Mouse (Mus musculus) myocyte (in vitro differentiated cells): ENCODE results near the gene Zfp184. TPM values are rescaled to one million over a fixed set of nuclear protein-coding genes. Genes with fewer than 3 reads are reported as not detected.
"Not testable (repeated sequence)": the region's sequence is repeated elsewhere in the genome, so short reads cannot be mapped to it uniquely, and the experiment has no call there.

ENCODE experiments used
- H3K27me3 ChIP-seq: one replicate; pipeline ENCODE4 v1.6.1; 2011; ENCODE audit not compliant: control insufficient read depth, insufficient read depth, insufficient read length
- H3K36me3 ChIP-seq: one replicate; pipeline ENCODE4 v1.6.1; 2011; ENCODE audit not compliant: control insufficient read depth, insufficient read depth
- H3K4me2 ChIP-seq: one replicate; pipeline ENCODE4 v1.6.1; 2011; ENCODE audit warnings: low read depth, control low read depth
- H3K4me3 ChIP-seq: one replicate; pipeline ENCODE4 v1.5.1; 2011; ENCODE audit warnings: mild to moderate bottlenecking, control low read depth, moderate library complexity
- H3K79me2 ChIP-seq: one replicate; pipeline ENCODE4 v1.6.1; 2011; ENCODE audit not compliant: control insufficient read depth, insufficient read depth
- H3ac ChIP-seq: one replicate; pipeline ENCODE4 v1.6.1; 2011; ENCODE audit not compliant: control insufficient read depth, insufficient read length
- CEBPB ChIP-seq: IDR thresholded peaks from 2 replicates; pipeline ENCODE4 v1.6.1; 2011; ENCODE audit warnings: mild to moderate bottlenecking, moderate library complexity; ENCODE audit not compliant: poor library complexity, insufficient read depth, severe bottlenecking
- E2F4 ChIP-seq: IDR thresholded peaks from one replicate; pipeline ENCODE4 v1.6.1; 2011; ENCODE audit warnings: mild to moderate bottlenecking, control low read depth, moderate library complexity; ENCODE audit not compliant: insufficient read depth
- MAX ChIP-seq: IDR thresholded peaks from one replicate; pipeline ENCODE4 v1.6.1; 2011; ENCODE audit warnings: low read depth, mild to moderate bottlenecking, control low read depth
- MYOD1 ChIP-seq, 3 experiments: IDR thresholded peaks; one replicate each; pipeline ENCODE4 v1.6.1; 2011; ENCODE audit warnings: control low read depth in 2 of 3, low read depth in 2 of 3, mild to moderate bottlenecking in 2 of 3, moderate library complexity in 1 of 3; ENCODE audit not compliant: insufficient read length in 2 of 3, control insufficient read depth in 1 of 3
- MYOG ChIP-seq, 3 experiments: IDR thresholded peaks; one replicate each; pipeline ENCODE4 v1.6.1; 2011; ENCODE audit warnings: control low read depth in 2 of 3, low read depth in 2 of 3, mild to moderate bottlenecking in 2 of 3; ENCODE audit not compliant: insufficient read length in 2 of 3, control insufficient read depth in 1 of 3, insufficient read depth in 1 of 3
- POLR2A ChIP-seq: IDR thresholded peaks from one replicate; pipeline ENCODE4 v1.6.1; 2011; ENCODE audit warnings: low read depth, mild to moderate bottlenecking, control low read depth, moderate library complexity; ENCODE audit not compliant: insufficient read length
- POLR2AphosphoS2 ChIP-seq: IDR thresholded peaks from one replicate; pipeline ENCODE4 v1.6.1; 2011; ENCODE audit warnings: low read depth, control low read depth; ENCODE audit not compliant: insufficient read length
- REST ChIP-seq: IDR thresholded peaks from one replicate; pipeline ENCODE4 v1.6.1; 2011; ENCODE audit warnings: mild to moderate bottlenecking, control low read depth, moderate library complexity; ENCODE audit not compliant: insufficient read depth, insufficient read length
- SRF ChIP-seq: IDR thresholded peaks from one replicate; pipeline ENCODE4 v1.6.1; 2011; ENCODE audit warnings: low read depth; ENCODE audit not compliant: control insufficient read depth, insufficient read length
- TCF12 ChIP-seq: IDR thresholded peaks from one replicate; pipeline ENCODE4 v1.6.1; 2011; ENCODE audit warnings: mild to moderate bottlenecking, control low read depth; ENCODE audit not compliant: poor library complexity, insufficient read depth, severe bottlenecking
- TCF3 ChIP-seq: IDR thresholded peaks from one replicate; pipeline ENCODE4 v1.6.1; 2011; ENCODE audit warnings: low read depth, control low read depth; ENCODE audit not compliant: insufficient read length
- USF1 ChIP-seq: IDR thresholded peaks from one replicate; pipeline ENCODE4 v1.6.1; 2011; ENCODE audit warnings: low read depth, mild to moderate bottlenecking, control low read depth, moderate library complexity
- polyA plus RNA-seq: library from polyadenylated mRNA; unstranded; fragments of >200 nt; fragmentation: generic; extraction: Trizol; gene quantifications from one replicate; pipeline ENCODE4 v1.2.1, GENCODE M21; 2012; ENCODE audit warnings: missing spikeins

The Zfp184 gene
- 0.89 TPM for polyA plus RNA-seq

- TF ChIP-seq POLR2A (peak; percentile 46), MAX (no peak), E2F4 (no peak), MYOG (IDR thresholded peaks at IDR 0.05; ENCODE audit: control insufficient read depth in 1 of 3, insufficient read depth in 1 of 3, insufficient read length in 2 of 3, low read depth in 2 of 3) (peak in 2 of 3 experiments; percentile 5 to 8), MYOD1 (IDR thresholded peaks at IDR 0.05; ENCODE audit: control insufficient read depth in 1 of 3, insufficient read length in 2 of 3, low read depth in 2 of 3) (peak in 2 of 3 experiments; percentile 35 to 42)
- H3K4me2 ChIP-seq: peak within 1 kb of the TSS; percentile 91
- H3K79me2 ChIP-seq: no peaks in the 10 kb centered on the region
- peaks cover 3% of the 10 kb centered on the region for H3K36me3 ChIP-seq
- H3K4me3 ChIP-seq: peak within 1 kb of the TSS; percentile 72
- peak within 1 kb of the TSS; percentile 48 for H3ac ChIP-seq
- H3K27me3 ChIP-seq: no peaks in the 10 kb centered on the region
These were observed at the start of gene Zfp184 for GRCm38 (mm10) chr13:21944926-21945740. Zfp184 (plus strand) TSS chr13:21945094.

DNA sequence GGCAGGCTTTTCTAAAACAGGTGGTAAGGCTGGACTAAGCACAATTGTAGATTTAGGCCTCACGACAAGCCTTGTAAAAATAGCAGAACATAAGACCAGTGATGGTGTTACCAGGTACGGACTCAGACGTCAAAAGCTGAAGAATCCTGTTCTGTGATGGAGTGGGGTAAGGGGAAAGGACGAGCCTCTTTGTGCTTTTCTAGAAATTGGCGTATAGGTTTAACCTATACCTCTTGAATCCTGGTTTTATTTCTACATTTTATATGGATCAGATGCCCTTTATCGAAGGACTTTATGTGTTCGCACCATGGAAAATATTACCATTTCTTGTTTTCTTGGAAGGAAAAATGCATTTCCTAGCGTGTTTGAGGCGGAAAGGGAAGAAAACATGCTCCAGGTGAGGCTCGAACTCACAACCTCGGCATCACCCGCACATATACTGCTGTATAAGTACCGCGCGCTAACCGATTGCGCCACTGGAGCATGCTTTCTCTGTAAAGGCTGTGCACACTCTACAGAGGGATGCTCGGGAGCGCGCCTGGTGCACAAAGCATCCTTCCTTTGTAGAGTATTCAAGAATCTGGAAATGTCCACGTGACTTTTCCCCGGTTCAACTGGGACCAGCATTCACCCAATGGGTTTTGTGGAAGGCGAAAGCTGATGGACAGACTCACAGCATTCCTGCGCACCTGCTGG is 48.2 kb upstream of the Zfp184 start:
- no peaks in the 10 kb centered on the region for H3K27me3 ChIP-seq
- peak overlapping the region; percentile 8 for H3K4me3 ChIP-seq

GRCm38 (mm10) chr13:21897245-21897634 is 47.7 kb upstream of the Zfp184 start:
- Histone ChIP-seq H3ac (no peak overlapping the region), H3K4me3 (peak overlapping the region; percentile 8), H3K79me2 (no peaks in the 10 kb centered on the region), H3K36me3 (no peaks in the 10 kb centered on the region), H3K4me2 (peak overlapping the region; percentile 75), H3K27me3 (no peaks in the 10 kb centered on the region)
- TF ChIP-seq CEBPB (no peak), POLR2A (no peak), E2F4 (no peak), REST (no peak), MYOG (IDR thresholded peaks at IDR 0.05; ENCODE audit: control insufficient read depth in 1 of 3, insufficient read depth in 1 of 3, insufficient read length in 2 of 3, low read depth in 2 of 3) (no peak), POLR2AphosphoS2 (no peak), MYOD1 (IDR thresholded peaks at IDR 0.05; ENCODE audit: control insufficient read depth in 1 of 3, insufficient read length in 2 of 3, low read depth in 2 of 3) (no peak), SRF (no peak), USF1 (no peak), TCF3 (no peak), TCF12 (no peak)

More for the DNA sequence above, 48.2 kb upstream of the Zfp184 start:
- peak overlapping the region; percentile 75 for H3K4me2 ChIP-seq
- TF ChIP-seq USF1 (peak; percentile 14), TCF3 (no peak), POLR2AphosphoS2 (no peak), REST (no peak)
- H3ac ChIP-seq: no peak overlapping the region
- H3K79me2 ChIP-seq: no peaks in the 10 kb centered on the region
- no peaks in the 10 kb centered on the region for H3K36me3 ChIP-seq

- not testable (repeated sequence) for H3K27me3 ChIP-seq, H3K4me2 ChIP-seq, H3ac ChIP-seq, H3K36me3 ChIP-seq, H3K79me2 ChIP-seq, H3K4me3 ChIP-seq
These were observed 43.9 kb upstream of the Zfp184 start for GRCm38 (mm10) chr13:21900870-21901565.

GRCm38 (mm10) chr13:21903500-21903899 is 41.4 kb upstream of the Zfp184 start:
- Histone ChIP-seq H3K4me3 (no peak overlapping the region), H3K4me2 (peak overlapping the region; percentile 48), H3K79me2 (no peaks in the 10 kb centered on the region), H3K27me3 (no peaks in the 10 kb centered on the region), H3K36me3 (no peaks in the 10 kb centered on the region), H3ac (no peak overlapping the region)
- TF ChIP-seq REST (no peak), MYOG (IDR thresholded peaks at IDR 0.05; ENCODE audit: control insufficient read depth in 1 of 3, insufficient read depth in 1 of 3, insufficient read length in 2 of 3, low read depth in 2 of 3) (peak in 1 of 3 experiments; percentile 28), MYOD1 (IDR thresholded peaks at IDR 0.05; ENCODE audit: control insufficient read depth in 1 of 3, insufficient read length in 2 of 3, low read depth in 2 of 3) (peak in 2 of 3 experiments; percentile 76 to 83)

DNA sequence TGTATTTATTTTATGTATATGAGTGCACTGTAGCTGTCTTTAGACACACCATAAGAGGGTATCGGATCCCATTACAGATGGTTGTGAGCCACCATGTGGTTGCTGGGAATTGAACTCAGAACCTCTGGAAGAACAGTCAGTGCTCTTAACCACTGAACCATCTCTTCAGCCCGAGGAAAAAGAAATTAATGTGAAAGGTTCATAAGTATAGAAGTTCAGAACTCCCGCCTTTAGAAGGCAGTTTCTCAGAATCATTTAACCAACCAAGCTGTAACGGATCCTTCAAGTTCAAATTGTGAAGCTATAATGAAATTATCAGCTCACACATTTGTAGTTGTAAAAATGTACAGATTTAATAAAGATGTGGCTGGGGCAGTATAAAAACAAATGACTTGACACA is 40.8 kb upstream of the Zfp184 start:
- not testable (repeated sequence) for H3ac ChIP-seq, H3K4me3 ChIP-seq, H3K4me2 ChIP-seq, H3K27me3 ChIP-seq, H3K79me2 ChIP-seq, H3K36me3 ChIP-seq
